10 mouse cellular contexts compared by ENCODE assay signal in genomic region chr11:112155339-112155955, GRCm38 (mm10).
DNase-seq lines count a peak whose midpoint lies in the region; ATAC-seq and TF ChIP-seq lines count a peak whose summit lies in the region.
"Had no signal": no experiment of that assay in that cellular context is flagged by ENCODE, and none has a peak within 500 bp of the region (broad histone marks: within the 10 kb centered on the region; RNA-seq: fewer than 3 reads in every experiment).

No protein-coding gene starts in this region.

- peak overlapping the region; percentile 42 for H3K4me2 ChIP-seq in heart, embryonic 15.5 days
- H3K4me2 ChIP-seq: liver, embryonic 13.5 days had no signal

- intact Hi-C loops in heart, adult 2 months (cut with DNase I), result no loop called here

- H3K9ac ChIP-seq in heart, embryonic 15.5 days, result no peak overlapping the region
- H3K9ac ChIP-seq in heart, adult 2 months (ENCODE audit: low read depth, low read length), result no peak overlapping the region
- H3K9ac ChIP-seq: liver, embryonic 13.5 days had no signal

- TF ChIP-seq CTCF in heart, adult 2 months (IDR thresholded peaks at IDR 0.05), result no peak

- H3K79me2 ChIP-seq in heart, adult 2 months (replicated peaks; ENCODE audit: control insufficient read depth, insufficient read depth, low read length), result no peaks in the 10 kb centered on the region

- H3K27ac ChIP-seq in heart, embryonic 15.5 days, result no peak overlapping the region
- no peak overlapping the region for H3K27ac ChIP-seq in heart, adult 2 months
- H3K27ac ChIP-seq: liver, embryonic 13.5 days had no signal

- no peak for ATAC-seq in heart, embryonic 15.5 days (replicated peaks; ENCODE audit: insufficient number of reproducible peaks, insufficient read depth, low FRiP score, low read depth)
- peak; percentile 77 for ATAC-seq in granulocyte monocyte progenitor cell, adult 5-6 weeks (replicated peaks; ENCODE audit: poor library complexity, severe bottlenecking)
- peak; percentile 29 for ATAC-seq in megakaryocyte progenitor cell, adult 5-6 weeks (replicated peaks; ENCODE audit: poor library complexity)

- no peaks in the 10 kb centered on the region for H3K9me3 ChIP-seq in heart, embryonic 15.5 days (replicated peaks)
- H3K9me3 ChIP-seq: liver, embryonic 13.5 days had no signal

- TF ChIP-seq EP300 in heart, adult 2 months (IDR thresholded peaks at IDR 0.05; ENCODE audit: insufficient read depth, low read depth, low read length), result no peak

- H3K4me1 ChIP-seq in heart, embryonic 15.5 days (replicated peaks), result peaks cover 9% of the 10 kb centered on the region
- no peaks in the 10 kb centered on the region for H3K4me1 ChIP-seq in heart, adult 2 months (ENCODE audit: control insufficient read depth, insufficient read depth, low read length)
- H3K4me1 ChIP-seq: liver, embryonic 13.5 days had no signal

- no peak for DNase-seq in heart, adult 2 months
- DNase-seq in CD4-positive helper T cell, adult 2 months (ENCODE audit: low read depth, low spot score), result peak; percentile 9
- DNase-seq in frontal cortex, postnatal 10 days (ENCODE audit: low spot score in 2 of 2), result no peak
- no peak for DNase-seq in cerebellum, adult 9-10 months
- no peak for DNase-seq in right cerebral cortex, postnatal 25 days
- DNase-seq: liver, embryonic 13.5 days had no signal

- 28% methylated on average over 10 of the region's 10 CpGs for WGBS in heart, embryonic 15.5 days
- WGBS in heart, adult 2 months, result 17% methylated on average over 10 of the region's 10 CpGs

- peak overlapping the region; percentile 19; the same call in 1 of the 2 replicates for H3K4me3 ChIP-seq in heart, embryonic 15.5 days
- H3K4me3 ChIP-seq in heart, adult 2 months, result no peak overlapping the region
- H3K4me3 ChIP-seq: liver, embryonic 13.5 days had no signal

- no peaks in the 10 kb centered on the region for H3K27me3 ChIP-seq in heart, embryonic 15.5 days
- no peaks in the 10 kb centered on the region for H3K27me3 ChIP-seq in heart, adult 2 months (ENCODE audit: control insufficient read depth, insufficient read depth, low read length)
- H3K27me3 ChIP-seq: liver, embryonic 13.5 days had no signal

- no peaks in the 10 kb centered on the region for H3K36me3 ChIP-seq in heart, embryonic 15.5 days
- no peaks in the 10 kb centered on the region for H3K36me3 ChIP-seq in heart, adult 2 months (ENCODE audit: control insufficient read depth, insufficient read depth, low read length)
- H3K36me3 ChIP-seq: G1E; liver, embryonic 13.5 days had no signal

- TF ChIP-seq POLR2A in heart, adult 2 months (IDR thresholded peaks at IDR 0.05; ENCODE audit: insufficient read depth, low read depth, low read length), result no peak
